ENCODE assay signal across 9 mouse cellular contexts in genomic region chr8:76384282-76384637, GRCm38 (mm10).
DNase-seq lines count a peak whose midpoint lies in the region.
"Had no signal": no experiment of that assay in that cellular context is flagged by ENCODE, and none has a peak within 500 bp of the region (broad histone marks: within the 10 kb centered on the region; RNA-seq: fewer than 3 reads in every experiment).

No protein-coding gene starts in this region.

- peak; percentile 83 for DNase-seq in heart, adult 11 months
- DNase-seq in heart, postnatal 36 days, result no peak
- peak; percentile 43 for DNase-seq in left cerebral cortex, postnatal 4 days
- no peak for DNase-seq in left cerebral cortex, adult 8-10 months (ENCODE audit: low spot score in 2 of 2)
- peak; percentile 2 to 9 for DNase-seq in cerebellum, postnatal 36 days
- peak; percentile 34 to 46 for DNase-seq in layer of hippocampus, postnatal 10 days (ENCODE audit: low spot score in 2 of 2)
- no peak for DNase-seq in lung, postnatal 14 days
- DNase-seq: adrenal gland, postnatal 14 days; gastrocnemius, adult 2 months had no signal

- intact Hi-C loops in heart, postnatal 36 days (cut with DNase I), result no loop called here
- intact Hi-C loops in left cerebral cortex, postnatal 4 days (cut with DNase I), result no loop called here

Comparison
In these comparisons a context has a peak if more than half of its experiments do, and no peak if none do; other contexts are left out.
1. DNase-seq: peak in heart, adult 11 months (single experiment), left cerebral cortex, postnatal 4 days (single experiment), cerebellum, postnatal 36 days (2 of 2) and layer of hippocampus, postnatal 10 days (2 of 2); none in heart, postnatal 36 days (0 of 2), left cerebral cortex, adult 8-10 months (0 of 2) and lung, postnatal 14 days (single experiment).